Mouse (Mus musculus) adrenal gland, adult 2 months (tissue): ENCODE measurements at regions not wholly inside any gene's neighbourhood (a gene's known extent, or its start where the extent isn't known, plus 50 kb on each side); places are given as distances from the start of the nearest gene placed in this dataset.

Experiments
- DNase-seq: peaks from one replicate; pipeline ENCODE4 v3.0.0; 2021

- no peak for DNase-seq
Observed at GRCm38 (mm10) chr17:3962176-3962575, 266.1 kb upstream of the Nox3 start.

DNA sequence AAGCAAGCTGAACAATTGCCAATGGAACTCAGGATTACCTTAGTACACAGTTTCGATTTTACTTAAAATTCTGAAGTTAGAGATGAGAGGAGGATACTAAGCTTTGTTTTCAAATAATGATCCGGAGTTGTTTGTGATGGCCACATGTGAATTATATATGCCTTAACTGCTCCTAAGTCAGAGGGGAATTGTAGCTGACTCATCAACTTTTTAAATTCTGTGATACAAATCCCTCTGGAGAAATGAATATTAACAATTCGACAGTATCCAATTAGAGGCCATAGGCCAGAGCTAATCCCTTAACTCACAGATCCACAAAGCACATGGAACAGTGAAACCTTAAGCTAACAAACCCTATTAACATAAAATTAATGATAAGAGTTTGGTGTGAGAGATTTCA lies 250.5 kb upstream of the Nox3 start:
- no peak for DNase-seq

DNA sequence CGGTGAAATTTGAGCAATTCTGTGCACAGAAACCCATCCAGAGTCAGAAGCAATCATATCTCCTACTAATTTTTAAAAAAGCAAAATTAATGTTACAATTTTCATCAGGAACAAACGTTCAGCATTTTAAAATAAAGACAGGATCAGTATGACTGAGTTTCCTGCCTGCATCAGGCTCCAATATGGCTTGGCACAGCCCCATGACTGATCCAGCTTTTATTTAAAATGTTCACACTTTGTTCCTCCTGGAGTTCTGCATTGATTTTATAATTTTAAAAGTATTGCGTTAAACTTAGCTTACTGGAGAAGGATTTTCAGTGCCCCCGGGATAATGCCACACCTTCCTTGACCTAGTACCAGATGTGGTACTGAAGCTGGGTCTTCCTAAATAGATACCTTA lies 240.3 kb upstream of the Nox3 start:
- no peak for DNase-seq

DNA sequence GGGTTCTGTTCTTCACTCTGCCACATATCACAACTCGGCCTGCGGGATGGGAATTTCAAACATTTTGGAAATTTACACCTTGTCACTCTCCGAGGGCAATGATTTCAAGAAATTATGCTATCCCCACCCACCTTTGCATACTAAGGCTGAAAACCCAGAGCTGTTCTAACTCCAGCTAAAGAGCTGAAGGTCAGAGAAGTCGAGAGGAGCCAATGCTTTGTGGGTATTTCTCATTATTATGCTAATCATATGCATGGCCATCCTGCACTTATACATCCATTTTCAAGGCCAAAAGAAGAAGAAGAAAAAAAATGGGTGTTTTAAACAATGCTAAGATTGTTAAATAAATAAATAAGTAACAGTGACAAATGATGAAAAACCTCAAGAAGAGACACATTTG lies 237.1 kb upstream of the Nox3 start:
- no peak for DNase-seq

- DNase-seq = peak; percentile 9
Observed at GRCm38 (mm10) chr17:3932071-3932470, 236.0 kb upstream of the Nox3 start.

DNA sequence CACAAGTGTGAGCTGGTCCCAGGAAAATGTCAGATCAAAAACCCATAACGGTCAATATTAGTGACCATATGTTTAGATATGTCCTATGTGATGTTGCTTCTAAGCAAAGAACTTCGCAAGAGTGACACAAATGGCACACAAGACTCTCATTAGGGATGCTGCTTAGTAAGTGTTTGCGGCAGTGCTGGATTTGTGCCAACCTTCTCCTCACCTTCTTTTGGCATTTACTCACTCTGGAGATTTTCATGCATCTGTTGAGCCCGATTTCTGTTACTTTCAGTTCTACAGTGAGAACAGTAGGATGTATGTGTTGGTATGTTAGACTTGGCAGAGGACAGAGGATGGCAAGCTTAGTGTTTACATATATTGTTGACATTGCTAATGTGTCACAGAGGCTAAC lies 231.0 kb upstream of the Nox3 start:
- DNase-seq = no peak

DNA sequence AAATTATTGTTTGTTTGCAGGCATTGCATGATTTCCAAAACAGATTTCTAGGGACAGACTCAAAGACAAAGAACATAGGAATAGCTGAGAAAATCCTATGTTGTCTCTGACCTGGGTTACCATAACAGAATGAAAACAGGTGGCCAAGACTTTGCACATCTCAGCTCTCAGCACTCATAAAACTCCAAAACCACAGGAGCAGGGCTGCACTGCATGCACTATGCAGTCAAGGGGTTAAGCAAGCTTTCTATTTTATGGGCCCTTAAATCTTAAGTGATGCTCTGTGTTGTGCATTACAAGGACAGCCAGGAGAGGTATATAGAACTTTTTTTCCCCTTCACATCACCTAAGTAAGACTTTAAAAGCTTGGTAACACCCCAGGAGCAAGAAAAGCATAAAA lies 224.2 kb upstream of the Nox3 start:
- no peak for DNase-seq

DNA sequence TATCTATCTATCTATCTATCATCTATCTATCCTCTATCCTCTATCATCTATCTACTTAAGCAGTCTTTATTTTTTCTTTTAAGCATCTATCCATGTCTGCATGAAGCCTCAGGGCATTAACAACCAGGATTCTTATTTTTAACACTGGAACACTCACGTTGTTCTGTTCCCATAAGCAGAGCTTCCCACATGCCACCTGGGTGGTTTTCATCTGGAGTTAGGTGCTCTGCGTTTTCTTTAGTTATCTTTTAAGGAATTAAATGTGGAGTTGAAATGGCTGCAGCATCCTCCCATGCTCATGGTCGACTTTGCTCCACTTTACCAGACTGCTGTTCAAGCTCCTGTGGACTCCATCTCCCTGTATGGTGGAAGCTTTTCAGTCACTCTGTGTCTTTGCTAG lies 196.8 kb upstream of the Nox3 start:
- DNase-seq = no peak

GRCm38 (mm10) chr17:3883146-3883545 lies 187.1 kb upstream of the Nox3 start:
- DNase-seq = no peak

DNA sequence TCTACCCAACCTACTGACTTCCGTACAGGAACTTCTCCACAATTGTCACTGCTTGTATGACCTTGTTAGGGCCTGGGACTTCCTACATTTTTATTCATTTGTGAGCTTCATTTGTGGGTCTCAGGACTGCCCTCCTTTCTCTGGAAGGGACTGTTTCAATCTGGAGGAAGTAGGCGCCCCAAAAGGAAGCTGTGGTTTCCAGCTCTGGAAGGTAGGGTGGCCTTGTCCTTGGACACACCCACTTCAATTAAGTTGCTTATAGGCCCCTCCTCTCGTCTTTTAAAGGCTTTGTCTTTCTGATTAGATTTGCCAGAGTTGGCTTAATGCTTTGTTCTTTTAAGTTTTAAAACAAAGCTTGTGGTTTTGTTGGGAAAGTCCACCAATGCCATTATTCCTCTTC lies 183.0 kb upstream of the Nox3 start:
- no peak for DNase-seq

- no peak for DNase-seq
Observed at GRCm38 (mm10) chr17:3869459-3870194, 173.6 kb upstream of the Nox3 start.

DNA sequence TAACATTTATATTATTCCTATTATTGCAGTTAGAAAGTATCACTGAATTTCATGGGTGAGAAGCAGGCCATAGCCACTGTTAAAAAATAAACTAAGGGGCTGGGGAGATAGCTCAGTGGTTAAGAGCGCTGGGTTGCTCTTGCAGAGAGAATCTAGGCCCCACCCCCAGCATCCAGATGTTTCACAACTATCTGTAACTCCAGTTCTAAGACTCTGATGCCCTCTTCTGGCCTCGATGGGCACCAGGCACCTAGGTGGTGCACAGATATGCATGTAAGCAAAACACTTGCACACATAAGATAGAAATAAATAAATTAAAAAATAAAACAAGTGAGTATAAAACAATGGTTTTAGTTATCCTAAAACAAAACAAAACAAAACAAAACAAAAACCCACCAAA lies 166.3 kb upstream of the Nox3 start:
- peak; percentile 14 for DNase-seq

- DNase-seq = no peak
Observed at GRCm38 (mm10) chr17:3836386-3836785, 140.3 kb upstream of the Nox3 start.

DNA sequence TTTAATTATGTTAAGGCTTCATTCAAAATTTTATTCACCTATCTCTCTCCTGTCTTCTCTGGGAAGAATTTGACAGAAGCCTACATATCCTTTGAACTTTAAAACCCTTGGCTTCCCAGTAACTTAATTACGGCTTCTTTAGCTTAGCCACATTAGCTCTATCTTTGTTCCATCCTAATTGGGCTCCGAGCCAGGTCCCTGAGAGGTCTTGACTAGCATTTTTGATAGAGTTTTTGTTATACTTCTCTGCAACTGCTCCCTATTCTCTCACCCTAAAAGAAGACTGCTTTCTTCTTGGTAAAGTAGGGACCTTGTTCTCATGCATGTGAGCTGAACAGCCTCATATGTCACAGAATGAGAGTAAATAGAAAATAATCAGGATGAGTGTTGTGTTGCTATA lies 115.1 kb upstream of the Nox3 start:
- no peak for DNase-seq

GRCm38 (mm10) chr17:3803507-3803906 lies 107.4 kb upstream of the Nox3 start:
- no peak for DNase-seq

DNA sequence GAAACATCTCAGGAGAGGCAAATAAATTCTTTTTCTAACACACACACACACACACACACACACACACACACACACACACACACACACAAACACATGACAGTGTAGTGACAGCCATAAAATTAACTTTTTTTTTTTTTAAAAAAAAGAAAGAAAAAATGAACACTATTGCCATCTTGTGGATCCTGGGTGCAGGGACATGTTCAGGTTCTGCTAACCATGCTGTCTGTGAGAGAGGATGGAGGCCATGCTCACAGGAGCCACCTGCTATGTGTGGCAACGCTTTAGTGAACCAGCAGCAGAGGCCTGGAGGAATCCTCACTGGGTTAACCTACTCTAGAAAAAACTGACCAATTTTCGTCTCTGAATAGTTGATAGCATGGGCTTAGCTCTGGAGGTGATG lies 96.5 kb upstream of the Nox3 start:
- peak; percentile 43 for DNase-seq

- no peak for DNase-seq
Observed at GRCm38 (mm10) chr17:3782156-3782555, 86.1 kb upstream of the Nox3 start.

- no peak for DNase-seq
Observed at GRCm38 (mm10) chr17:3777691-3778090, 81.6 kb upstream of the Nox3 start.

DNA sequence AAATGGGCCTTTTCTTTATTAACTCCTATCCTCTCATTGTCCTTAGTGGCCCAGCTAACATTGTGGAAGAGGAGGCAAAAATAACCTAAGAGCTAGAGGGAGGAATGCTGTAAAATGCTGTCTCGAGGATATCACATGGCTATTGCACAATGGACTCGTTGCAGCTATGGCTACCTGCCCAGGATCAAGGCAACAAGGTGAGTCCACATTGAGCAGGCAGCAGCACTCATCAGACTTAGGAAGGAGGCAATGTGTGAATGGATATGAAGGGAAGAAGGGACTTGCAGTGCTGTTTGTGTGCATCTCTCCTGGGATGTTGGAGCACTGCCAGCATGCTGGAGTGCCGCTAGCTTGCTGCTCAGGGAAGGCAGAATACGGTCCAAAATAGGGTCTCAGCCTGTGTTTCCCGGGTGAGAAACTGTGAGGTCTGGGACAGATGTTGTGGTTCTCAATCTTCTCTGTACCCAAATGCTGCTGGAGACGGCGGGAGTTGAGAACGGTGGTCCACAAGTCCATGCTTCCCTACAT lies 51.8 kb upstream of the Nox3 start:
- peak; percentile 13 for DNase-seq
